Mouse (Mus musculus) intestine, embryonic 16.5 days (tissue): ENCODE measurements around the gene Fuom. TPM values are rescaled to one million over a fixed set of nuclear protein-coding genes. Genes with fewer than 3 reads are reported as not detected.

ENCODE experiments used
- ATAC-seq: fragments of 200-750 bp; cut with Nextera tagmentation; 2 replicates; pipeline ENCODE4 v1.8.0; 2017; ENCODE audit warnings: moderate TSS enrichment, moderate library complexity
- H3K27ac ChIP-seq: fragments of 300-500 bp; sonication (generic); 2 replicates; pipeline ENCODE4 v1.5.1; 2014; ENCODE audit warnings: mild to moderate bottlenecking, low read length
- H3K27me3 ChIP-seq: fragments of 300-500 bp; sonication (generic); replicated peaks from 2 replicates; pipeline ENCODE4 v1.6.1; 2014; ENCODE audit warnings: low read length, control low read depth, mixed read lengths; ENCODE audit not compliant: control insufficient read depth, insufficient read depth
- H3K36me3 ChIP-seq: fragments of 300-500 bp; sonication (generic); 2 replicates; pipeline ENCODE4 v1.6.1; 2014; ENCODE audit warnings: low read length, control low read depth; ENCODE audit not compliant: control insufficient read depth, insufficient read depth
- H3K4me1 ChIP-seq: fragments of 300-500 bp; sonication (generic); 2 replicates; pipeline ENCODE4 v1.6.1; 2014; ENCODE audit warnings: low read length, control low read depth, mixed read lengths; ENCODE audit not compliant: control insufficient read depth, insufficient read depth
- H3K4me2 ChIP-seq: fragments of 300-500 bp; sonication (generic); 2 replicates; pipeline ENCODE4 v1.6.1; 2014; ENCODE audit warnings: low read depth, low read length, control low read depth
- H3K4me3 ChIP-seq: fragments of 300-500 bp; sonication (generic); 2 replicates; pipeline ENCODE4 v1.5.1; 2014; ENCODE audit warnings: mild to moderate bottlenecking, low read length
- H3K9ac ChIP-seq: fragments of 300-500 bp; sonication (generic); 2 replicates; pipeline ENCODE4 v1.6.1; 2014; ENCODE audit warnings: low read depth, low read length
- H3K9me3 ChIP-seq: fragments of 300-500 bp; sonication (generic); 2 replicates; pipeline ENCODE4 v1.6.1; 2016; ENCODE audit warnings: low read length, control low read depth; ENCODE audit not compliant: control insufficient read depth
- WGBS: fragments of 180-500 bp; shearing (Covaris S2); extraction: QIAGEN DNeasy Blood & Tissue Kit; methylation state at CpG from one replicate; pipeline ENCODE4 v1.1.7; 2014; 5-methylcytosine and 5-hydroxymethylcytosine counted together
- polyA plus RNA-seq: library from polyadenylated mRNA; unstranded; fragments of >200 nt; fragmentation: Nextera tagmentation; extraction: Ambion mirVana; gene quantifications from 2 replicates; pipeline ENCODE4 v1.2.1, GENCODE M21; 2015

Fuom gene
- polyA plus RNA-seq, 1 experiment from 2014 or later: 70.7 TPM

- ATAC-seq: no peak
- H3K4me1 ChIP-seq: peaks cover 5% of the 10 kb centered on the region; the same call in 1 of the 2 replicates
- no peak overlapping the region for H3K27ac ChIP-seq
- 79% methylated on average over 3 of the region's 3 CpGs for WGBS
- no peaks in the 10 kb centered on the region for H3K27me3 ChIP-seq
- H3K4me2 ChIP-seq: peak overlapping the region; percentile 41
- H3K36me3 ChIP-seq: 0 out of 2 replicates have a peak, but pooled peaks cover 3% of the 10 kb centered on the region
- H3K4me3 ChIP-seq: peak overlapping the region; percentile 28
- H3K9me3 ChIP-seq: no peaks in the 10 kb centered on the region
- H3K9ac ChIP-seq: no peak overlapping the region
Measured at GRCm38 (mm10) chr7:140126934-140127333, 24.7 kb upstream of the Fuom start.

GRCm38 (mm10) chr7:140126022-140126350 is 23.7 kb upstream of the Fuom start:
- ATAC-seq: peak; percentile 34
- Histone ChIP-seq H3K4me1 (peaks cover 5% of the 10 kb centered on the region), H3K27ac (peak overlapping the region; percentile 63), H3K4me3 (peak overlapping the region; percentile 66), H3K9me3 (no peaks in the 10 kb centered on the region), H3K4me2 (peak overlapping the region; percentile 88), H3K36me3 (0 out of 2 replicates have a peak, but pooled peaks cover 3% of the 10 kb centered on the region), H3K27me3 (no peaks in the 10 kb centered on the region), H3K9ac (peak overlapping the region; percentile 80)
- 3% methylated on average over 5 of the region's 5 CpGs for WGBS

DNA sequence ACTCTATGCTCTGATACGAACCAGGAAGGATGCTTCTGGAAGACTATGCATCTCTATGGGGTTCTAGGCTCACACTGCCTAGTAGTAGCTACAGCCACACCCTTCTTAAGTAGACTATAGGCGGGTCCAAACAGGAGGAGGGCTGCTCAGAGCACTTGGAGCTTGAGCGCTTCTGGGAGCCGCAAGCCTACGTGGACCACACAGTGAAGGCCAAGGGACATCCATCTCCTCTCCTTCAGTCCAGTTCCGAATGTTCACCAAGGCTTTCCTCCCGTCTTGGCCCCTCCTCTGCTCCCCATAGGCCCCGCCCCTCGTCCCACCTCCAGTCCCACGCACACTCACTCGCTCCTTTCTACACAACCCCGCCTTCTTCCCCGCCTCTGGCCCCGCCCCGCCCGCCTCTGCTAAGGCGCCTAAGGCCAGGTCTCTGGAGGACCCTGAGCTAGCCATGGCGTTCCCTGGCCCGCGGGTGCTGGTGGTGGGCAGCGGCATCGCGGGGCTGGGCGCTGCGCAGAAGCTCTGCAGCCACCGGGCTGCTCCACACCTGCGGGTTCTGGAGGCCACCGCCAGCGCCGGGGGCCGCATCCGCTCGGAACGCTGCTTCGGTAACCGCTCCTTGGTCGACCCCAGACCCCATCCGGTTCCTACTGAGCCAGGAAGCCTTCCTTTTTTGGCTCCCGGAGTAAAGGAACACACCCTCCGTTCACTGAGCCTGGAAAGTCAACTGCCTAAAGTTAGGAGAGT is 23.2 kb upstream of the Fuom start:
- Histone ChIP-seq H3K4me3 (peak overlapping the region; percentile 66), H3K27me3 (no peaks in the 10 kb centered on the region), H3K4me2 (peak overlapping the region; percentile 88), H3K36me3 (0 out of 2 replicates have a peak, but pooled peaks cover 2% of the 10 kb centered on the region), H3K9me3 (no peaks in the 10 kb centered on the region), H3K9ac (peak overlapping the region; percentile 80), H3K27ac (peak overlapping the region; percentile 63), H3K4me1 (peaks cover 5% of the 10 kb centered on the region)
- WGBS: 1% methylated on average over 40 of the region's 40 CpGs
- ATAC-seq: peak; percentile 97

DNA sequence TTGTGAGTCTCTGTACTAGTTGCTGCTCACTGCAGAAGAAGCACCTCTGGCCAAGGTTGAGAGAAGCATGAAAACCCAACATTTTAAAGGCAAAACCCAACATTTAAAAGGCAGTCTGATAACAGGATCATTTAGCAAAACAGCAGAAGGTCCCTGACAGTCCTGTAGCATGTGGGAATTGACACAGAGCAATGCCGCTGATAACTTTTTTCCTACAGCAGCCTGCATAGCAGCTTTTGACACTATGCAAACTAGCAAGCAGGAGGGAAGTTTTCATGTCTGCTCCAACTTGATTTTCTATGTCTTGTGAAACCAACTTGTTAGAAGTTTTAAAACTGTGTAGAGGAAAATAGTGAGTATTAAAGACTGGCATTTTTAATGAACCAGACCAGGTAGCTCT is 22.1 kb upstream of the Fuom start:
- Histone ChIP-seq H3K4me3 (no peak overlapping the region), H3K36me3 (no peaks in the 10 kb centered on the region), H3K27me3 (no peaks in the 10 kb centered on the region), H3K4me2 (no peak overlapping the region), H3K4me1 (peaks cover 5% of the 10 kb centered on the region), H3K9ac (no peak overlapping the region), H3K27ac (no peak overlapping the region), H3K9me3 (no peaks in the 10 kb centered on the region)
- WGBS: 90% methylated on average over 1 of the region's 1 CpGs
- ATAC-seq: no peak

DNA sequence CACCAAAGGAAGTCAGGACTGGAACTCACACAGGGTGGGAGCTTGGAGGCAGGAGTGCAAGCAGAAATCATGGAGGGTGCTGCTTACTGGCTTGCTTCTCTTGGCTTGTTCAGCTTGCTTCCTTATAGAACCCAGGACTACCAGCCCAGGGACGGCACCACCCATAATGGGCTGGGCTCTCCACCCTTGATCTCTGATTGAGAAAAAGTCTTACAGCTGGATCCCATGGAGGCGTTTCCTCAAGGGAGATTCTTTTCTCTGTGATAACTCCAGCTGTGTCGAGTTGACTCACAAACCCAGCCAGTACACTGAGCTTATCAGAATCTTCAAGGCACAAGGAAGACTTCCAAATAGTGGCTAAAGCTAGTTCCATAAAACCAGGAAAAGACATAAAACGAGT is 20.5 kb upstream of the Fuom start:
- H3K27ac ChIP-seq: peak overlapping the region; percentile 50
- no peaks in the 10 kb centered on the region for H3K9me3 ChIP-seq
- no peaks in the 10 kb centered on the region for H3K27me3 ChIP-seq
- WGBS: 27% methylated on average over 4 of the region's 4 CpGs
- no peak overlapping the region for H3K4me3 ChIP-seq
- H3K4me1 ChIP-seq: peaks cover 5% of the 10 kb centered on the region
- no peaks in the 10 kb centered on the region for H3K36me3 ChIP-seq
- peak; percentile 39 for ATAC-seq
- H3K4me2 ChIP-seq: no peak overlapping the region
- H3K9ac ChIP-seq: no peak overlapping the region

DNA sequence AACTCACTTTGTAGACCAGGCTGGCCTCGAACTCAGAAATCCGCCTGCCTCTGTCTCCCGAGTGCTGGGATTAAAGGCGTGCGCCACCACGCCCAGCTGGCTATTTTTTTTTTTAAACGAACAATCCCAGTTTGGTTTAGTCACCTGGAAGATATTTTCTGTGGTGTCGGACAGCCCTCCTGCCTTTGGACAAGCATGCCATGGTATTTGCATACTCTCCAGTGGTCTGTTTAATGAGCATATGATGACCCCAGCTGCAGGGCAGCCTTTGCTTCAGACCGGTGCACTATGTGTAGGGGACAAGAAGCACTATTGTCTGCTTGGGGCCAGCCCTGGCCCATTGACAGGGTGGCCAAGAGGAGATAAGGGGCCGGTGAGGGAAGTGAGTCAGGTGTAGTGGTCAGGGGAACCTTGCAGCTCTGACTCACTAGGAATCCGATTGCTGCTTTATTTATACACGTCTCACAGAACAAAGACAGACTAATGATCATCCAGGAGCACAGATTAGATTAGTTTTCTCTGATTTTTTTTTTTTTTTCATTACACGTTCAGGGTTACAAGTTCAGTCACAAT is 19.2 kb upstream of the Fuom start:
- Histone ChIP-seq H3K4me1 (peaks cover 5% of the 10 kb centered on the region), H3K9me3 (no peaks in the 10 kb centered on the region), H3K36me3 (no peaks in the 10 kb centered on the region), H3K27me3 (no peaks in the 10 kb centered on the region), H3K27ac (peak overlapping the region; percentile 26; the same call in 1 of the 2 replicates), H3K4me2 (no peak overlapping the region), H3K4me3 (no peak overlapping the region), H3K9ac (no peak overlapping the region)
- ATAC-seq: no peak
- WGBS: 64% methylated on average over 13 of the region's 13 CpGs

DNA sequence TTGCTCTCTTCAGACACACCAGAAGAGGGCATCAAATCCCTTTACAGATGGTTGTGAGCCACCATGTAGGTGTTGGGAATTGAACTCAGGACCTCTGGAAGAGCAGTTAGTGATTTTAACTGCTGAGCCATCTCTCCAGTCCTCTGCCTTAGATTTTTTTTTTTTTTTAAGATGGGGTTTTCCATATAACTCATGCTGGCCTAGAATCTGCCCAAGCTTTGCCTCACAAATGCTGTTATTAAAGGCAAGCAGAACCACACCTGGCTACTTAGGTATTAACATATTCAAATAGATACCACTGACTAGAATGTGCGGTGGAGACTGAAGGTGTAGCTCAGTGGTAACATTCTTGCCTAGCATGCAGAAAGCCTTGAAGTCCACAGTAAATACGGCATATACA is 18.2 kb upstream of the Fuom start:
- Histone ChIP-seq H3K36me3 (no peaks in the 10 kb centered on the region), H3K27me3 (no peaks in the 10 kb centered on the region), H3K4me1 (peaks cover 2% of the 10 kb centered on the region; the same call in 1 of the 2 replicates), H3K4me2 (no peak overlapping the region), H3K9ac (no peak overlapping the region), H3K9me3 (no peaks in the 10 kb centered on the region), H3K27ac (no peak overlapping the region), H3K4me3 (no peak overlapping the region)
- no peak for ATAC-seq
- 92% methylated on average over 2 of the region's 2 CpGs for WGBS

DNA sequence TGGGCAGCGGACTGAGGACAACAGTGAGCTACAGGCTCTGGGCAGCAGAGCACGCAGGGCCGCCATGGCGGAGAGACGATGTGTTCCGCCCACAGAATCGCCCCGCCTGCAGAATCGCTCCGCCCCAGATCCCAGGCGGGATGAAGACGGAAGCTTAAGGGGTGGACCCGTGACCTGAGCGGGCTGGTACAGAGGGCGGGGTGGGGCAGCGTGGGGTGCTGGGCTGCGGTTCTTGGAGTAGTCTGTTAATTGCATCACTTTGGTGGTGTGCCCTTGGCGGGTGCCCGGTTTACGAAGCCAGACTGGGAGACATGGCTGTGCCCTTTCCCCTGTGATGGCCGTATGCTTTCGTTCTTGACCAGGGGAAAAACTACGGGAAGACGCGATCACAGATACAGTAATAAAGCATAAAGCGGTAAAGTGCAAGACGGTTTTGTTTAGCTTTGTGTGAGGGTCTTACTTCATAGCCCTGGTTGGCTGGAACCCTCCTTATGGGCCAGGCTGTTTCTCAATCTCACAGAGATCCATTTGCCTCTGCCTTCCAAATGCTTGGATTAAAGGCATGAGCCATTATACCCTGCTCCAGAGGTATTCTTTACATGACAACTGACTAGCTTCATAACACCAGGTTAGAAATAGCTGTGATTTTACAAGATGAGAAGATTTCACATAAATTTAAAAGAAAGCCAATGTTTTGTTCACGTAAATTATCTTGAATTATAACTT is 14.3 kb upstream of the Fuom start, which contains the start of gene Echs1:
Gene Echs1 (minus strand): TSS at position 148 of the 726 bp plus-strand sequence.
- Histone ChIP-seq H3K27ac (peak within 1 kb of the TSS; percentile 92), H3K9ac (peak within 1 kb of the TSS; percentile 89), H3K9me3 (no peaks in the 10 kb centered on the region), H3K27me3 (no peaks in the 10 kb centered on the region), H3K4me2 (peak within 1 kb of the TSS; percentile 87), H3K4me1 (no peaks in the 10 kb centered on the region; the same call in 1 of the 2 replicates), H3K36me3 (peaks cover 9% of the 10 kb centered on the region; the same call in 1 of the 2 replicates), H3K4me3 (peak within 1 kb of the TSS; percentile 84)
- WGBS: 4% methylated on average over 28 of the region's 28 CpGs
- peak; percentile 95 for ATAC-seq

DNA sequence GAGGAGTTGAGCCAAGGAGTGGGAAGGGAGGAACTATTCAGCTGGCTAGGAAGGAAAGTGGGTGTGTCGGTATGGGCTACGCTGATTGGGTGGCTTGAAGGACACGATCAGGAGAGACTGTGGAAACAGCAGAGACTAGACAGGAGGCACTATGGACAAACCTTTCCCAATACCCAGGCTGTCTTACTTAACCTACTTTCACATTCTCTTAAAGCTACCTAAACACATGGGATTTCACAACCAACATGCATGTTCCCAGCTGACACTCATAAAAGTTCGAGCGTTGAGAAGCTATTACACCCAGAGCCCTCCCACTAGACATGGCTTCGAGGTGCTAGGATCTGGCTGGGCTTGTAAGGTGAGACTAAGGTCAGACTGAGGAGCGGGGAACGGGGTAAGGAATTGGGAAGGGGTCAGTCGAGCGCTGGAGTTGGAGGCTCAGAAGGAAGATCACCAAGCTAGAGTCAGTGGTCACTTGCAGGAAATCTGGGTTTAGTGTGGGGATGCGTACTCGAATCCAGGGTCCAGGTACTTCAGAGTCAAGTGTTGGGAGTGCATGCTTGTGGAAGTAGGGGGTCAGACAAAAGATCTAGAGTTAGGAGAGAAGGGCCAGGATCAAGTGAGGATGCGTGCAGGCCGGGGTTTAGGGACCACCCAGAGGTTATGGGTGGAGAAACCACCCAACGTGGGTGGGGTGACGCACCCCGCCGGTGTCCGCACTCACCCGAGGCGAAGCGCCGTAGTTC is 13.5 kb upstream of the Fuom start, which contains the start of gene Paox:
Gene Paox (plus strand): TSS at position 217 of the 746 bp plus-strand sequence.
- Histone ChIP-seq H3K9ac (peak within 1 kb of the TSS; percentile 89), H3K4me2 (peak within 1 kb of the TSS; percentile 87), H3K27ac (peak within 1 kb of the TSS; percentile 92), H3K4me3 (peak within 1 kb of the TSS; percentile 84), H3K36me3 (peaks cover 14% of the 10 kb centered on the region), H3K9me3 (no peaks in the 10 kb centered on the region), H3K4me1 (no peaks in the 10 kb centered on the region), H3K27me3 (no peaks in the 10 kb centered on the region)
- WGBS: 1% methylated on average over 23 of the region's 23 CpGs
- peak; percentile 89 for ATAC-seq
